Mouse (Mus musculus) MN1 (cell line): ENCODE results near the gene Hhip.

Experiments
- DNase-seq: peaks from one replicate; pipeline ENCODE4 v3.0.0-alpha.2; 2016; ENCODE audit warnings: low spot score

The Hhip gene

GRCm38 (mm10) chr8:80057198-80058174, at the start of gene Hhip:
Gene Hhip (minus strand): TSS chr8:80058006.
- no peak for DNase-seq

GRCm38 (mm10) chr8:80087021-80087420, 29.2 kb upstream of the Hhip start:
- DNase-seq: no peak

DNA sequence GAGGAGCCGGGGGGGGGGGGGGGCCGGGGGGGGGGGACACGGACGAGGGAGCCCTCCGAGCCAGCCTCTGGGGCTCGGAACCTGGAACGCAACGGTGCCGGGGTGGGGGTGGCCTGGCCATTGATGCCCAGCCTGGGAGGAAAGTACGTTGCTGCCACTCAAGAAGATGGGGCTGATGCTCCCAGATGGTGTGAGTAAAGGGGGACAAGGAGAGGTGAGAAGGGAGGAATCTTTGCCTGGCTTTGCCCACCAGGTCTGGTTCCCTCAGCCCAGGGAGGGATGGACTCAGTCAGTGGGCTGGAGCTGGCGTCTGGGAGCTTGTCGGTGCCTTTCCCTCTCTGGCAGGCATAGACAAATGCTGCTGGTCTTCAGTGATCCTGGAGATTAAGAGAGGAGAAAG, 387 bp upstream of the Hhip start:
- DNase-seq: no peak

GRCm38 (mm10) chr8:80056331-80057070, 1.3 kb downstream of the Hhip start:
- no peak for DNase-seq

- DNase-seq: no peak
Measured at GRCm38 (mm10) chr8:80055777-80056176, 2.0 kb downstream of the Hhip start.

- no peak for DNase-seq
Measured at GRCm38 (mm10) chr8:80055094-80055493, 2.7 kb downstream of the Hhip start.

- no peak for DNase-seq
Measured at GRCm38 (mm10) chr8:80054216-80054615, 3.6 kb downstream of the Hhip start.

GRCm38 (mm10) chr8:80052838-80053237, 5.0 kb downstream of the Hhip start:
- DNase-seq: no peak

DNA sequence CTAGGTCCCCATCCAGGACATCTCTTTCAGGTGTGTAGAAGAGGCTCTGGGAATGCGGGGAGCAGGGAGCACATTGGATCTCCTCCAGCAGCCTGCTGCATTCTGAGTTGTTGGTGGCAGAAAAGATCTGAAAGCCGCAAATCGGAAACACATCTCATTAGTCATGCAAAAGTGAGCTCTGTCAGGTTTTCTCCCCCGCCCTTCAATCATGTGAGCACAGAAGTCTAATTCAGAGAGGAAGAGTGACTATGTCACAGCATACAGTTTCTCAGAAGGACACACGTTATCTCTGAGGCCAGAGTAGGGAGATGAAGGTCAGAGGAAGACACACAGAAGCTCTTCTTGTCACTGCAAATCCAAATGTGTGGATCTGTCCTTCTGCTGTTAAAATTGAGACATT, 6.3 kb downstream of the Hhip start:
- DNase-seq: no peak

DNA sequence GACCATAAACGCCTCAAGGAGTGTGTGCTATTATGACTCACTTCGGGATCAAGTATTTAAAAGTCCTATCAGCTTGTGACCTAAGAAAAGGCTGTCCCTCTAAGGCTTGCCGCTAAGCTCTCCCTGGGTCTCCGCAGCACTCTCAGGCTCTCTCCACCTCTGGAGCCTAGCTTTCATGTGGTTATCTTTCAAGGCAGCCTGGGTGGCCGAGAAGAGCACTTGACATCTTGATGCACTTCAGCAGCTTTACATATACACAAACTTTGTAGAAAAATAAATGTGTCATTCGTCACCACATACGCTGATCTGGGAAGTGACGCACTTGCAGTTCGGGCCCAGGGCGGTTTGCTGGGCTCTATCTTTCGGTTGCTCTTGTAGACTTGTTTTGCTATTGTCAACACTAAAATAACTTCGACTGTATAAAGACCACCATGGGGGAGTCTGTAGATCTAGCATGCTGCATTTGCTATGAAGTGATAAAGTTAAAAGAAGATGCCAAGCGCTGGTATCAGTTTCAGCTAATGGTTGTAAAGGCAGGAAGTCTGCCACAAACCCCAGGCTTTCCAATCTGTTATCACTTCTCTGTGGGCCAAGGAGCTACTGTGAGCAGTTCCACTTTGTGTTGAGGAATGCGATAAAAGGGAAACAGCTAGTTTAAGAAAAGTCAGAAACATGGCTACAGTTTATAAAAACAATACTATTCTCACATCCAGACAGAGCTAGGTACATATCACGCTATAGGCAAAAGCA, 8.4 kb downstream of the Hhip start:
- DNase-seq: no peak

GRCm38 (mm10) chr8:80048256-80048655, 9.6 kb downstream of the Hhip start:
- no peak for DNase-seq

GRCm38 (mm10) chr8:80037644-80038253, 20.1 kb downstream of the Hhip start:
- DNase-seq: no peak

GRCm38 (mm10) chr8:80032604-80033003, 25.2 kb downstream of the Hhip start:
- no peak for DNase-seq

- no peak for DNase-seq
Measured at GRCm38 (mm10) chr8:80031330-80032293, 26.2 kb downstream of the Hhip start.

DNA sequence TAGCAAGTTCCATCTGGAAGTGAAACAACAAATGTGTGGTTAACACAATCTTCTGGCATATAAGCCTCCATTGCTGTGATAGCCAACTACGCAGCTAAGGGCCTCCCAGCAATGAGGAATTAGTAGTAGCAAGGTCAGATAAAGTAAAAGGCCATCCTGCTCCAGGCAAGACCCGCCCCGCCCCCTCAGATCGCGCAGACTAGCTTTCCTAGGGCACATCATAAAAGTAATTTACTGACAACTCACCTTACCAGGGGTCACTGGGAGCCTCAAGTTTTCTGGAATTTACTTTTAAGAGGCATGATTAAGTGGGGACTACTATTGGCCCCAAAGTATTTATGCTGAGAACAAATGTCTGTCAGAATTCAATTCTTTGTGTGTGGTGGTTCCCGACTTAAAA, 28.2 kb downstream of the Hhip start:
- DNase-seq: no peak

DNA sequence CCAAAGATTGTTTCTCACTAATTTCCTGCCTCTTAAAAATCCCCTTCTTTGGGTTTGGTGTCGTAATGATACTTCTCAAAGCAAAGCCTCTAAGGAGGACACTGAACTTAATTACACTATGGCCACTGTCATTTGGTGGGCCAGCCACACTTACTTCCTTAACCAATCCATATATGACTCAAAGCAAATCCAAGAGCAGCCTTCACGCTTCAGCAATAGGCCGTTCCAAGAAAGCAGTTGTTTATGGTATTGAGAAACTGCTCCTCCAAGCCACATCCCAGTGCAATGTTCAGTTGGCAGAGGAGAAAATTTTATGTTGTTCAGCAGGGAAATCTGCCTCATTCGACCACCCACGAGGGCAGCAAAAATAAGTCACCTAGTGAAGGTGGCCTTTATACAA, 37.3 kb downstream of the Hhip start:
- DNase-seq: no peak

- no peak for DNase-seq
Measured at GRCm38 (mm10) chr8:80015818-80016217, 42.0 kb downstream of the Hhip start.

DNA sequence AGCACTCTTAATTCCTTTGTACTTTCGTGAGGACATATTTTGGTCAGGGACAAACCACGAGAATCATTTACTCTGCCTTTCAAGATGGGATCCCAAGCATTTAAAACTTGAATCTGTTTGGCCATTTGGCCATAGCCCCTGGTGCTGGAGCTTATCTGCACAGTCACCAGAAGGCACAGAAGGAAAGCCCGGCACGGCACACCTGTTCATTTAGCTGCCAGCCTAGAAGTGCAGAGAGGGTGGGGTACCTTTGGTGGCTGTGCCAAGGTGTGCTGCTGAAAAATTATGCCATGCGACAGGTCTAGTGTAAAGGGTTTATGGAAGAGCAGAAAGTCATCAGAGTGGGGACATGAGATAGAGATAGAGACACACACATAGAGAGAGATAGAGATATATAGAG, 53.4 kb downstream of the Hhip start:
- no peak for DNase-seq

- DNase-seq: no peak
Measured at GRCm38 (mm10) chr8:80002313-80002712, 55.5 kb downstream of the Hhip start.

- DNase-seq: no peak
Measured at GRCm38 (mm10) chr8:79995075-79995474, 62.7 kb downstream of the Hhip start.

- no peak for DNase-seq
Measured at GRCm38 (mm10) chr8:79993507-79993906, 64.3 kb downstream of the Hhip start.
